Mouse (Mus musculus) heart, embryonic 15.5 days (tissue): ENCODE measurements around the gene Olfr8. TPM values are rescaled to one million over a fixed set of nuclear protein-coding genes. Genes with fewer than 3 reads are reported as not detected.
"Not testable (repeated sequence)": the region's sequence is repeated elsewhere in the genome, so short reads cannot be mapped to it uniquely, and the experiment has no call there.

Experiments used
- ATAC-seq: fragments of 200-750 bp; cut with Nextera tagmentation; replicated peaks from 2 replicates; pipeline ENCODE4 v1.8.0; 2017; ENCODE audit warnings: low read depth, moderate TSS enrichment; ENCODE audit not compliant: insufficient number of reproducible peaks, insufficient read depth, low FRiP score
- H3K27ac ChIP-seq: fragments of 300-500 bp; sonication (generic); 2 replicates; pipeline ENCODE4 v1.5.1; 2015; ENCODE audit warnings: mild to moderate bottlenecking, inconsistent platforms
- H3K27me3 ChIP-seq: fragments of 300-500 bp; sonication (generic); 2 replicates; pipeline ENCODE4 v1.6.1; 2015; ENCODE audit warnings: inconsistent platforms
- H3K36me3 ChIP-seq: fragments of 300-500 bp; sonication (generic); 2 replicates; pipeline ENCODE4 v1.6.1; 2015; ENCODE audit warnings: mild to moderate bottlenecking, inconsistent platforms
- H3K4me1 ChIP-seq: fragments of 300-500 bp; sonication (generic); replicated peaks from 2 replicates; pipeline ENCODE4 v1.6.1; 2015; ENCODE audit warnings: inconsistent platforms
- H3K4me2 ChIP-seq: fragments of 300-500 bp; sonication (generic); 2 replicates; pipeline ENCODE4 v1.6.1; 2015; ENCODE audit warnings: inconsistent platforms, mild to moderate bottlenecking, moderate library complexity
- H3K4me3 ChIP-seq: fragments of 300-500 bp; sonication (generic); 2 replicates; pipeline ENCODE4 v1.5.1; 2015; ENCODE audit warnings: mild to moderate bottlenecking, inconsistent platforms
- H3K9ac ChIP-seq: fragments of 300-500 bp; sonication (generic); 2 replicates; pipeline ENCODE4 v1.6.1; 2015; ENCODE audit warnings: mild to moderate bottlenecking, inconsistent platforms
- H3K9me3 ChIP-seq: fragments of 300-500 bp; sonication (generic); replicated peaks from 2 replicates; pipeline ENCODE4 v1.6.1; 2016; ENCODE audit warnings: inconsistent platforms
- WGBS: fragments of 180-500 bp; shearing (Covaris S2); methylation state at CpG from one replicate; pipeline ENCODE4 v1.1.7; 2015; ENCODE audit warnings: mixed read lengths; 5-methylcytosine and 5-hydroxymethylcytosine counted together
- polyA plus RNA-seq: library from polyadenylated mRNA; unstranded; fragments of >200 nt; fragmentation: Nextera tagmentation; extraction: Ambion mirVana; gene quantifications from 2 replicates; pipeline ENCODE4 v1.2.1, GENCODE M21; 2015

Gene Olfr8
- polyA plus RNA-seq, result not detected in 2 replicates

- H3K36me3 ChIP-seq, H3K4me1 ChIP-seq, H3K27ac ChIP-seq, H3K4me2 ChIP-seq, H3K4me3 ChIP-seq, ATAC-seq, H3K9ac ChIP-seq, H3K9me3 ChIP-seq, H3K27me3 ChIP-seq: not testable (repeated sequence)
- WGBS, result 79% methylated on average over 1 of the region's 1 CpGs
These were observed at the start of gene Olfr8 for GRCm38 (mm10) chr10:78950336-78950735. Gene Olfr8, plus strand, starts transcription at chr10:78950636.

GRCm38 (mm10) chr10:78912871-78913270, 37.6 kb upstream of the Olfr8 start, which contains the start of gene Olfr1354:
Gene Olfr1354, plus strand, starts transcription at chr10:78913171.
- H3K27me3 ChIP-seq, H3K36me3 ChIP-seq, ATAC-seq, H3K9me3 ChIP-seq, H3K4me2 ChIP-seq, H3K4me1 ChIP-seq, H3K27ac ChIP-seq, H3K4me3 ChIP-seq, H3K9ac ChIP-seq: not testable (repeated sequence)
- WGBS, result 77% methylated on average over 1 of the region's 1 CpGs

- not testable (repeated sequence) for H3K4me2 ChIP-seq, H3K9me3 ChIP-seq, H3K27ac ChIP-seq, H3K27me3 ChIP-seq, ATAC-seq, H3K4me3 ChIP-seq, H3K36me3 ChIP-seq, H3K9ac ChIP-seq, H3K4me1 ChIP-seq
These were observed 12.6 kb downstream of the Olfr8 start, which contains the start of gene Olfr1353 for GRCm38 (mm10) chr10:78963009-78963408. Gene Olfr1353, plus strand, starts transcription at chr10:78963309.

GRCm38 (mm10) chr10:78980750-78981149, 30.3 kb downstream of the Olfr8 start, which contains the start of gene Olfr1352:
Gene Olfr1352, plus strand, starts transcription at chr10:78981050.
- Histone ChIP-seq H3K9ac (no peak within 1 kb of the TSS), H3K27ac (no peak within 1 kb of the TSS), H3K4me1 (no peaks in the 10 kb centered on the region), H3K4me3 (no peak within 1 kb of the TSS), H3K36me3 (no peaks in the 10 kb centered on the region), H3K27me3 (no peaks in the 10 kb centered on the region), H3K4me2 (no peak within 1 kb of the TSS), H3K9me3 (no peaks in the 10 kb centered on the region)
- no peak for ATAC-seq

Other genes starting within 250 kb of the Olfr8 start
- gene Casp14, start 232.3 kb upstream of the Olfr8 start, polyA plus RNA-seq, result not detected in 2 replicates
- gene Ccdc105, start 197.6 kb upstream of the Olfr8 start, polyA plus RNA-seq, result not detected in 2 replicates
- 0.47 and 0.76 TPM in 2 replicates for gene Slc1a6, start 170.1 kb upstream of the Olfr8 start, polyA plus RNA-seq
- not detected in 2 replicates for gene Olfr1356, start 98.5 kb upstream of the Olfr8 start, polyA plus RNA-seq
- not detected in 2 replicates for gene Olfr1355, start 75.1 kb upstream of the Olfr8 start, polyA plus RNA-seq
- gene Olfr1354, start 37.5 kb upstream of the Olfr8 start, polyA plus RNA-seq, result not detected in 2 replicates
- not detected in 2 replicates for gene Olfr1353, start 12.7 kb downstream of the Olfr8 start, polyA plus RNA-seq
- gene Olfr1352, start 30.4 kb downstream of the Olfr8 start, polyA plus RNA-seq, result not detected in 2 replicates
- not detected in 2 replicates for gene Olfr1351, start 61.8 kb downstream of the Olfr8 start, polyA plus RNA-seq
- gene Olfr57, start 78.1 kb downstream of the Olfr8 start, polyA plus RNA-seq, result 0.11 TPM in 1 of 2 replicates, not detected in the other
- gene 2610008E11Rik, start 147.0 kb downstream of the Olfr8 start, polyA plus RNA-seq, result 14.8 and 16.2 TPM in 2 replicates
- not detected in 2 replicates for gene Vmn2r80, start 198.1 kb downstream of the Olfr8 start, polyA plus RNA-seq